Mouse (Mus musculus): ENCODE data around the gene Fndc3b. TPM values are rescaled to one million over a fixed set of nuclear protein-coding genes. Genes with fewer than 3 reads are reported as not detected.
"Not testable (repeated sequence)": the region's sequence is repeated elsewhere in the genome, so short reads cannot be mapped to it uniquely, and the experiment has no call there.

The Fndc3b gene
- total RNA-seq, 2 experiments from 2014 or later = 20.6 to 22.0 TPM

DNA sequence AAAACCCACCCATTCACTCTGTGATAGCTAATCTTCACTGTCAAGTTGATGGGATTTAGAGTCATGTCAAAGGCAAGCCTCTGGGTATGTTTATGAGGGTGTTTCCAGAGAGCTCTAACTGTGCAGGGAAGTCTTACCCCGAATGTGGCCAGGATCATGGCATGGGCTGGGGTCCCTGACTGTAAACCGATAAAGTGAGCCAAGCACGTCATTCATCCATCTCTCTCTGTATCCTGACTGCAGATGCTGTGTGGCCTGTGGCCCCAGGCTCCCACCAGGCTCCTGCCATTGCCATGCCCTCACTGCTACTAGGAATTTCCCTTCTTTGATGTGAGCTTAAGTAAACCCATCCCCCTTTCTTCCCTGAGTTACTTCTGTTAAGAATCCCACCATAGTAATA is 297.5 kb downstream of the Fndc3b start:
- DNase-seq = no peak

- no peak for DNase-seq
These were observed 299.8 kb downstream of the Fndc3b start for GRCm38 (mm10) chr3:27411286-27411685.

DNA sequence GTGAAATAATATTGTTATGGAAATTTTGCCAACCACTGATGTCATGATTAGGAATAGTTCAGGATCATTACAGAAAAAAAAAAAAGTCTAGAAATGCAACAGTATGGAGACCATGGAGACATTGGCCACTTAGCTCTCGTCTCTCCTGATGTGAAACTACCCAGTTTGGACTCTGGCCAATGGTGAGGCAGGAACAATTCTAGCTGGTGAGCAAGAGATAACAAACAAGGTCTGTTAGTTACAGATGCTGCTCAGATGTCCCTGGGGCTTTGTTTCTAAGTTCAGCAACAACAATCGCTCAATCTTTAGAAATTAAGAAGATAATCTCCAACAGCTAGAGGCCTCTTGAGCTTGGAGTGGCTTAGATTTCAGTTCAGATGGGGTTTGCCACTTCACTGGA is 302.5 kb downstream of the Fndc3b start:
- DNase-seq = no peak

DNA sequence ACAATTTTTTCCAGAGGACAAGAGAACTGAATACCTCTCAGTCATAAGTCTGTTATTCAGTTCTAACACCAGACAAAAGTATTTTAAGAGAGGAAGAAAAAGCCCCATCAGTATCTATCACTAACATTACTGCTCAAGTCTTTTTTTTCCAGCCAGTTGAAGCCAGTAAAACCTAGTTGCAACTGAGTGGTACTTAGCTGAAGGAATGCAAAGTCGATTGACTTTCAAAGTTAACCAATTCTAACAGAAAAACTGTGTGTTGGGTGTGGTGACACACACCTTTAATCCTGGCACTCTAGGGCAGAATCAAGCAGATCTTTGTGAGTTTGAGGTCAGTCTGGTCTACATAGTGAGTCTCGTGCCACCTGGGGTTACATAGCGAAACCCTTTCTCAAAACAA is 304.7 kb downstream of the Fndc3b start:
- DNase-seq = no peak

GRCm38 (mm10) chr3:27400996-27401395 is 310.1 kb downstream of the Fndc3b start:
- not testable (repeated sequence) for DNase-seq

DNA sequence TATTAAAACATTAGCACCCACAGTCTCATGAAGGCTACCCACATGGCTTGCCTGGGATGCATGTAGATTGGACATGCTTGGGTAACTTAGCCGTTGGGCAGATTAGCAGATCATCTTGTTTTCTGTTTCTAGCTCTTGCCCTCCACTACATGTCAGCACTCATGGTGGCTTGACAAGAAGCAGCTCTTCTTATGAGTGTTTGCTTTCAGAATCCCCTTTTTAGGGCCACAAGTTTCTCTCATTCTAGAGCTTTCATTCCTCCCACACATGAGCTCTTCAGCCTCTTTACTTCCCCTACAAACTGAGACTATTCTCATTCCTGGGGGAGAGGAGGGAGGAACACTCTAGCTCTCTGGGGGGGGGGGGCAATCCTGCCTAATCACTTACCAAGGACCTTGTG is 321.2 kb downstream of the Fndc3b start:
- no peak for DNase-seq

- DNase-seq = no peak
These were observed 326.3 kb downstream of the Fndc3b start for GRCm38 (mm10) chr3:27384836-27385235.

GRCm38 (mm10) chr3:27377935-27378334 is 333.2 kb downstream of the Fndc3b start:
- DNase-seq = no peak

GRCm38 (mm10) chr3:27374396-27374795 is 336.7 kb downstream of the Fndc3b start:
- DNase-seq = no peak

- no peak for DNase-seq
These were observed 339.1 kb downstream of the Fndc3b start for GRCm38 (mm10) chr3:27371725-27372650.

GRCm38 (mm10) chr3:27371276-27371621 is 339.9 kb downstream of the Fndc3b start, which contains the start of gene Ghsr:
TSS of gene Ghsr (plus strand) at chr3:27371351.
- DNase-seq = no peak

- no peak for DNase-seq
These were observed 340.4 kb downstream of the Fndc3b start for GRCm38 (mm10) chr3:27370582-27371275.

DNA sequence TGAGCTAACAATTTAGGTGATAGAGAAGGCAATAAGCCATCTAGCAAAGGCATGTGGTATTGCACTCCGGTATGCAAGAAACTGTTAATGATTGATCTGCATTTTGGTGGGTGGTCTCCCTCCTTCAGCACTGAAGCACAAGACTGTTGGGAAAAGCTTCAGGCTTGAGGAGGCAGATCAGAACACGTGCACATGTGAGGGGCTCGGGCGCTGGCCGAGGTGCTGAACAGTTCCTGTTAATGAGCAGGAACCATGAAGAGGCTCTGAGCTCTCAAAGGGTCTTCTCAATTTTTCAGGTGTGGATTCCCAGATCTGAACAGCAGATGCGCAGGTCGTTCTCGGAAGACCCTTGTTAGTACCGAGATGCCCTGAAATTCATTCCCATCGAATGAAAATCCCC is 341.0 kb downstream of the Fndc3b start:
- no peak for DNase-seq

Small RNA genes within 50 kb of the gene (microRNA-seq; reads per million reads assigned to microRNA genes)
- gene Mir3092 (ENCODE audit: borderline replicate concordance in 2 of 2) = 0 reads per million in 2 experiments

Other genes with a start within 250 kb of the Fndc3b start
- gene Tmem212, start 185.1 kb upstream of the Fndc3b start, total RNA-seq (2021) = not detected
- 1 to 10 TPM; 4.4 to 5.4 TPM for gene Pld1, start 227.4 kb upstream of the Fndc3b start, total RNA-seq (2021)

All from gastrocnemius, postnatal 25 days (tissue).